Mouse (Mus musculus) C2C12 (cell line): Measurements from ENCODE around the gene 1700016D06Rik. TPM values are rescaled to one million over a fixed set of nuclear protein-coding genes. Genes with fewer than 3 reads are reported as not detected.

Source experiments
- H3K27me3 ChIP-seq: one replicate; pipeline ENCODE4 v1.6.1; 2011; ENCODE audit not compliant: control insufficient read depth, insufficient read depth, insufficient read length
- H3K36me3 ChIP-seq: one replicate; pipeline ENCODE4 v1.6.1; 2011; ENCODE audit not compliant: control insufficient read depth, insufficient read depth
- H3K4me3 ChIP-seq: one replicate; pipeline ENCODE4 v1.5.1; 2011; ENCODE audit warnings: mild to moderate bottlenecking, control low read depth; ENCODE audit not compliant: poor library complexity, insufficient read depth, severe bottlenecking
- H3K79me2 ChIP-seq: one replicate; pipeline ENCODE4 v1.6.1; 2011; ENCODE audit not compliant: control insufficient read depth, insufficient read depth
- H3K79me3 ChIP-seq: one replicate; pipeline ENCODE4 v1.6.1; 2011; ENCODE audit warnings: low read depth, control low read depth
- H3ac ChIP-seq: one replicate; pipeline ENCODE3; 2011; ENCODE audit warnings: low read depth; ENCODE audit not compliant: control insufficient read depth, insufficient read length
- CEBPB ChIP-seq: IDR thresholded peaks from one replicate; pipeline ENCODE4 v1.6.1; 2011; ENCODE audit warnings: low read depth, mild to moderate bottlenecking, control low read depth, moderate library complexity
- CTCF ChIP-seq: IDR thresholded peaks from one replicate; pipeline ENCODE4 v1.5.1; 2011; ENCODE audit not compliant: control insufficient read depth, insufficient read depth, insufficient read length
- FOSL1 ChIP-seq: IDR thresholded peaks from one replicate; pipeline ENCODE4 v1.8.0; 2011; ENCODE audit warnings: mild to moderate bottlenecking, low read length; ENCODE audit not compliant: poor library complexity, insufficient read depth, severe bottlenecking
- MAX ChIP-seq: IDR thresholded peaks from one replicate; pipeline ENCODE4 v1.6.1; 2011; ENCODE audit warnings: mild to moderate bottlenecking, control low read depth
- MYOD1 ChIP-seq: IDR thresholded peaks from one replicate; pipeline ENCODE4 v1.6.1; 2011; ENCODE audit warnings: low read depth; ENCODE audit not compliant: control insufficient read depth, insufficient read length
- MYOG ChIP-seq: IDR thresholded peaks from one replicate; pipeline ENCODE4 v1.6.1; 2011; ENCODE audit not compliant: control insufficient read depth, insufficient read length; ENCODE audit errors: extremely low read depth
- USF1 ChIP-seq: IDR thresholded peaks from one replicate; pipeline ENCODE4 v1.6.1; 2011; ENCODE audit warnings: low read depth, mild to moderate bottlenecking, control low read depth, moderate library complexity
- polyA plus RNA-seq: library from polyadenylated mRNA; unstranded; fragments of >200 nt; fragmentation: generic; extraction: Trizol; gene quantifications from one replicate; pipeline ENCODE4 v1.2.1, GENCODE M21; 2012; ENCODE audit warnings: missing spikeins

1700016D06Rik gene
- polyA plus RNA-seq, 1 experiment, result not detected

GRCm38 (mm10) chr8:11707701-11708100 is 6.8 kb upstream of the 1700016D06Rik start:
- H3ac ChIP-seq, result no peak overlapping the region
- peaks cover 23% of the 10 kb centered on the region for H3K27me3 ChIP-seq
- no peak overlapping the region for H3K4me3 ChIP-seq
- H3K79me3 ChIP-seq, result no peaks in the 10 kb centered on the region
- no peaks in the 10 kb centered on the region for H3K36me3 ChIP-seq
- no peaks in the 10 kb centered on the region for H3K79me2 ChIP-seq
- TF ChIP-seq FOSL1 (no peak), CEBPB (no peak), CTCF (no peak), MYOD1 (no peak), USF1 (no peak), MAX (no peak), MYOG (no peak)

GRCm38 (mm10) chr8:11705818-11706217 is 5.0 kb upstream of the 1700016D06Rik start:
- Histone ChIP-seq H3K79me2 (no peaks in the 10 kb centered on the region), H3K36me3 (no peaks in the 10 kb centered on the region), H3K27me3 (peaks cover 20% of the 10 kb centered on the region), H3K4me3 (no peak overlapping the region), H3K79me3 (no peaks in the 10 kb centered on the region), H3ac (no peak overlapping the region)
- TF ChIP-seq FOSL1, result no peak
- no peak for TF ChIP-seq CTCF
- TF ChIP-seq CEBPB, result no peak
- no peak for TF ChIP-seq MAX

- Histone ChIP-seq H3K27me3 (peaks cover 24% of the 10 kb centered on the region), H3K4me3 (no peak overlapping the region), H3K79me3 (no peaks in the 10 kb centered on the region), H3K36me3 (no peaks in the 10 kb centered on the region), H3K79me2 (no peaks in the 10 kb centered on the region), H3ac (no peak overlapping the region)
- no peak for TF ChIP-seq MAX
- TF ChIP-seq MYOG, result no peak
- TF ChIP-seq MYOD1, result no peak
- no peak for TF ChIP-seq USF1
- no peak for TF ChIP-seq CEBPB
- TF ChIP-seq CTCF, result no peak
- no peak for TF ChIP-seq FOSL1
Measured at GRCm38 (mm10) chr8:11704716-11705420, 4.0 kb upstream of the 1700016D06Rik start.

- H3K79me3 ChIP-seq, result no peaks in the 10 kb centered on the region
- H3ac ChIP-seq, result no peak overlapping the region
- H3K36me3 ChIP-seq, result no peaks in the 10 kb centered on the region
- no peaks in the 10 kb centered on the region for H3K79me2 ChIP-seq
- TF ChIP-seq CTCF (no peak), CEBPB (no peak), USF1 (no peak), MAX (no peak)
- peaks cover 16% of the 10 kb centered on the region for H3K27me3 ChIP-seq
- H3K4me3 ChIP-seq, result no peak overlapping the region
Measured at GRCm38 (mm10) chr8:11703789-11704188, 2.9 kb upstream of the 1700016D06Rik start.

- no peaks in the 10 kb centered on the region for H3K79me3 ChIP-seq
- no peak overlapping the region for H3K4me3 ChIP-seq
- H3ac ChIP-seq, result no peak overlapping the region
- TF ChIP-seq FOSL1 (no peak), MAX (no peak), MYOG (no peak), MYOD1 (no peak)
- peaks cover 23% of the 10 kb centered on the region for H3K27me3 ChIP-seq
- H3K36me3 ChIP-seq, result no peaks in the 10 kb centered on the region
- no peaks in the 10 kb centered on the region for H3K79me2 ChIP-seq
Measured at GRCm38 (mm10) chr8:11701428-11701827, 565 bp upstream of the 1700016D06Rik start.
